8 mouse cellular contexts compared by ENCODE assay signal in genomic region chr4:148160436-148161390, GRCm38 (mm10). TPM values are rescaled to one million over a fixed set of nuclear protein-coding genes. Genes with fewer than 3 reads are reported as not detected.
DNase-seq lines count a peak whose midpoint lies in the region; ATAC-seq and TF ChIP-seq lines count a peak whose summit lies in the region.

TSS of gene Fbxo44 (minus strand) at chr4:148160482.
TSS of gene Fbxo2 (plus strand) at chr4:148160621.

- 1% methylated on average over 40 of the region's 43 CpGs for WGBS in embryonic facial prominence, embryonic 11.5 days
- under 1% methylated on average over 43 of the region's 43 CpGs for WGBS in kidney, embryonic 15.5 days
- WGBS in liver, embryonic 13.5 days (ENCODE audit: insufficient replicate concordance): 1% methylated on average over 43 of the region's 43 CpGs
- WGBS in small intestine, adult 2 months: 3% methylated on average over 43 of the region's 43 CpGs

- H3K36me3 ChIP-seq in embryonic facial prominence, embryonic 11.5 days (replicated peaks; ENCODE audit: control insufficient read depth, insufficient read depth, low read depth, low read length): no peaks in the 10 kb centered on the region; the same call in 1 of the 2 replicates
- no peaks in the 10 kb centered on the region for H3K36me3 ChIP-seq in kidney, embryonic 15.5 days
- H3K36me3 ChIP-seq in liver, embryonic 13.5 days: no peaks in the 10 kb centered on the region
- no peaks in the 10 kb centered on the region; the same call in 1 of the 2 replicates for H3K36me3 ChIP-seq in small intestine, adult 2 months (ENCODE audit: control insufficient read depth, insufficient read depth, low read length)

- H3K27me3 ChIP-seq in embryonic facial prominence, embryonic 11.5 days (ENCODE audit: control insufficient read depth, insufficient read depth, low read length): peaks cover 50% of the 10 kb centered on the region
- peaks cover 74% of the 10 kb centered on the region for H3K27me3 ChIP-seq in kidney, embryonic 15.5 days
- peaks cover 78% of the 10 kb centered on the region for H3K27me3 ChIP-seq in liver, embryonic 13.5 days
- peaks cover 36% of the 10 kb centered on the region for H3K27me3 ChIP-seq in small intestine, adult 2 months (ENCODE audit: control insufficient read depth, insufficient read depth, low read length)

- ATAC-seq in embryonic facial prominence, embryonic 11.5 days (replicated peaks; ENCODE audit: insufficient number of reproducible peaks, low FRiP score, low TSS enrichment, low read depth): no peak; the same call in 1 of the 2 replicates
- ATAC-seq in kidney, embryonic 15.5 days (replicated peaks; ENCODE audit: low FRiP score): peak; percentile 74
- ATAC-seq in liver, embryonic 13.5 days (ENCODE audit: low read depth): peak; percentile 32; the same call in 1 of the 2 replicates

- H3K9ac ChIP-seq in embryonic facial prominence, embryonic 11.5 days (replicated peaks; ENCODE audit: low read length): peak within 1 kb of the TSS; percentile 72
- H3K9ac ChIP-seq in kidney, embryonic 15.5 days: peak within 1 kb of the TSS; percentile 59
- peak within 1 kb of the TSS; percentile 76 for H3K9ac ChIP-seq in liver, embryonic 13.5 days

- TF ChIP-seq CTCF in small intestine, adult 2 months (IDR thresholded peaks at IDR 0.05; ENCODE audit: extremely low read depth, insufficient read length, insufficient replicate concordance, low read depth, low read length): no peak

- peak within 1 kb of the TSS; percentile 63 for H3K4me3 ChIP-seq in embryonic facial prominence, embryonic 11.5 days (ENCODE audit: low read depth, low read length)
- H3K4me3 ChIP-seq in kidney, embryonic 15.5 days (replicated peaks): peak within 1 kb of the TSS; percentile 64
- H3K4me3 ChIP-seq in liver, embryonic 13.5 days (replicated peaks): peak within 1 kb of the TSS; percentile 67
- H3K4me3 ChIP-seq in small intestine, adult 2 months (ENCODE audit: low read depth, low read length): peak within 1 kb of the TSS; percentile 74

- TF ChIP-seq POLR2A in small intestine, adult 2 months (IDR thresholded peaks at IDR 0.05; ENCODE audit: low read depth, low read length): no peak

- no peaks in the 10 kb centered on the region; the same call in none of the 2 replicates for H3K4me1 ChIP-seq in embryonic facial prominence, embryonic 11.5 days (ENCODE audit: control insufficient read depth, insufficient read depth, low read length)
- peaks cover 51% of the 10 kb centered on the region for H3K4me1 ChIP-seq in kidney, embryonic 15.5 days
- peaks cover 46% of the 10 kb centered on the region for H3K4me1 ChIP-seq in liver, embryonic 13.5 days (replicated peaks)
- peaks cover 15% of the 10 kb centered on the region; the same call in 1 of the 2 replicates for H3K4me1 ChIP-seq in small intestine, adult 2 months (ENCODE audit: control insufficient read depth, insufficient read depth, insufficient read length, low read length)

- H3K27ac ChIP-seq in embryonic facial prominence, embryonic 11.5 days (replicated peaks; ENCODE audit: low read depth, low read length): peak within 1 kb of the TSS; percentile 38; the same call in 1 of the 2 replicates
- peak within 1 kb of the TSS; percentile 60 for H3K27ac ChIP-seq in kidney, embryonic 15.5 days
- H3K27ac ChIP-seq in liver, embryonic 13.5 days: no peak within 1 kb of the TSS
- no peak within 1 kb of the TSS for H3K27ac ChIP-seq in small intestine, adult 2 months (ENCODE audit: insufficient read depth, low read depth, low read length)

- peak; percentile 55 to 73 for DNase-seq in left cerebral cortex, adult 18-20 months (ENCODE audit: low spot score in 2 of 2)
- no peak for DNase-seq in left cerebral cortex, adult 11 months (ENCODE audit: low spot score)
- DNase-seq in adipocyte (ENCODE audit: low spot score): peak; percentile 35
- DNase-seq in embryonic facial prominence, embryonic 11.5 days (ENCODE audit: low spot score): peak; percentile 58
- DNase-seq in liver, embryonic 13.5 days: no peak
- no peak for DNase-seq in urinary bladder, postnatal 10 days (ENCODE audit: low spot score)

- H3K4me2 ChIP-seq in embryonic facial prominence, embryonic 11.5 days (ENCODE audit: low read depth, low read length): peak within 1 kb of the TSS; percentile 97
- peak within 1 kb of the TSS; percentile 99 for H3K4me2 ChIP-seq in kidney, embryonic 15.5 days
- peak within 1 kb of the TSS; percentile 97 for H3K4me2 ChIP-seq in liver, embryonic 13.5 days

- H3K9me3 ChIP-seq in embryonic facial prominence, embryonic 11.5 days (replicated peaks; ENCODE audit: control insufficient read depth, low read length): no peaks in the 10 kb centered on the region
- H3K9me3 ChIP-seq in kidney, embryonic 15.5 days (replicated peaks): no peaks in the 10 kb centered on the region
- no peaks in the 10 kb centered on the region for H3K9me3 ChIP-seq in liver, embryonic 13.5 days (replicated peaks)

RNA-seq across cellular contexts. Expression of gene Fbxo44, which starts in this region (rescaled TPM):
- 100 to 1,000 TPM; 137 to 157 TPM for total RNA-seq in left cerebral cortex, adult 18-20 months (2021)
- polyA plus RNA-seq in embryonic facial prominence, embryonic 11.5 days (2014; fragmentation: Nextera tagmentation; extraction: Ambion mirVana): 24.0 and 25.1 TPM in 2 replicates
- 11.8 and 13.6 TPM in 2 replicates for polyA plus RNA-seq in kidney, embryonic 15.5 days (2015; fragmentation: Nextera tagmentation; extraction: Ambion mirVana)
- polyA plus RNA-seq in liver, embryonic 13.5 days (2015; fragmentation: Nextera tagmentation; extraction: Ambion mirVana): 0.93 and 1.0 TPM in 2 replicates
- polyA plus RNA-seq in small intestine, adult 2 months (2012; rRNA removed): 7.3 and 17.7 TPM in 2 replicates

RNA-seq across cellular contexts. Expression of gene Fbxo2, which starts in this region (rescaled TPM):
- 100 to 1,000 TPM; 118 to 126 TPM for total RNA-seq in left cerebral cortex, adult 18-20 months (2021)
- polyA plus RNA-seq in embryonic facial prominence, embryonic 11.5 days (2014; fragmentation: Nextera tagmentation; extraction: Ambion mirVana): 1.5 and 1.9 TPM in 2 replicates
- polyA plus RNA-seq in kidney, embryonic 15.5 days (2015; fragmentation: Nextera tagmentation; extraction: Ambion mirVana): 1.7 and 2.1 TPM in 2 replicates
- polyA plus RNA-seq in liver, embryonic 13.5 days (2015; fragmentation: Nextera tagmentation; extraction: Ambion mirVana): 0.22 and 0.36 TPM in 2 replicates
- 0.55 and 0.67 TPM in 2 replicates for polyA plus RNA-seq in small intestine, adult 2 months (2012; rRNA removed)

Comparison
In these comparisons a context has a peak if more than half of its experiments do, and no peak if none do; other contexts are left out.
1. DNase-seq: peak in left cerebral cortex, adult 18-20 months (2 of 2), adipocyte (single experiment) and embryonic facial prominence, embryonic 11.5 days (single experiment); none in left cerebral cortex, adult 11 months (single experiment), liver, embryonic 13.5 days (single experiment) and urinary bladder, postnatal 10 days (single experiment).
2. H3K27ac ChIP-seq: peak in embryonic facial prominence, embryonic 11.5 days (single experiment) and kidney, embryonic 15.5 days (single experiment); none in liver, embryonic 13.5 days (single experiment) and small intestine, adult 2 months (single experiment).
3. Peak in every context shown above with its lines, with median percentiles within 50 percentile points of each other: H3K4me2 ChIP-seq, H3K4me3 ChIP-seq and H3K9ac ChIP-seq.